ENCODE assay signal across 18 mouse cellular contexts in the genomic region with DNA sequence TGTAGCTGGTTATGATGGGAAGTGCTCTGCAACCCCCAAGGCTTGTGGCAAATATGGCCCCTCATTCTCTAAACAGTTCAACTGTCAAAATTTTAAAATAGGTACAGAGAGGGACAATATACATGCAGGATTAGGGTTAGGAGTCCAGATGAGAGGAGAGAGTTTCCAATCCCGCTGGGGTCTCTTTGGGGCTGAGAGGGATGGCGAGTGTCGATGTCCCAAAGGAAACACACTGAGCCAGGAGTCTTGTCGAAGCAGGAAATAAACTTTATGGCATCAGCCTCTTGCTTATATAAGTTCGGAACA. TPM values are rescaled to one million over a fixed set of nuclear protein-coding genes. Genes with fewer than 3 reads are reported as not detected.
DNase-seq lines count a peak whose midpoint lies in the region.
"Had no signal": no experiment of that assay in that cellular context is flagged by ENCODE, and none has a peak within 500 bp of the region (broad histone marks: within the 10 kb centered on the region; RNA-seq: fewer than 3 reads in every experiment).

No protein-coding gene starts in this region.

- intact Hi-C loops in heart, postnatal 14 days (cut with DNase I), result no loop called here

- DNase-seq in heart, adult 11 months, result peak; percentile 4
- no peak for DNase-seq in heart, postnatal 14 days
- DNase-seq in 3T3-L1 (ENCODE audit: low read depth, low spot score) (peak; percentile 92), adipocyte (ENCODE audit: low spot score) (peak; percentile 92)
- no peak for DNase-seq in urinary bladder, postnatal 10 days (ENCODE audit: low spot score)
- no peak for DNase-seq in lung, postnatal 36 days
- DNase-seq: adrenal gland, adult 2 months; adrenal gland, adult 8-10 months; adrenal gland, postnatal 10 days; adrenal gland, postnatal 14 days; adrenal gland, postnatal 25 days; adrenal gland, postnatal 36 days; B cell, adult 2 months; cerebellum, adult 11 months; cerebellum, adult 11-12 months; cerebellum, adult 18-20 months; cerebellum, adult 2 months; cerebellum, adult 8-10 months had no signal

RNA-seq across cellular contexts. Expression of a gene that starts 26.4 kb away (rescaled TPM):
- 10 to 100 TPM; 43.6 to 43.8 TPM for total RNA-seq in heart, postnatal 14 days (2021)

Comparison
In these comparisons a context has a peak if more than half of its experiments do, and no peak if none do; other contexts are left out.
1. DNase-seq: peak in heart, adult 11 months (single experiment), 3T3-L1 (single experiment) and adipocyte (single experiment); none in heart, postnatal 14 days (0 of 2), urinary bladder, postnatal 10 days (single experiment) and lung, postnatal 36 days (single experiment).